Mouse (Mus musculus) liver, adult (tissue): ENCODE data around the gene Npnt.

ENCODE experiments used
- GATA4 ChIP-seq: IDR thresholded peaks from 2 replicates; pipeline ENCODE4 v1.6.1; 2014; ENCODE audit warnings: mild to moderate bottlenecking, low read length; ENCODE audit not compliant: insufficient replicate concordance

Npnt gene

GRCm38 (mm10) chr3:132949791-132950528 is at the start of gene Npnt:
Gene Npnt (minus strand): TSS chr3:132950291.
- no peak for TF ChIP-seq GATA4

DNA sequence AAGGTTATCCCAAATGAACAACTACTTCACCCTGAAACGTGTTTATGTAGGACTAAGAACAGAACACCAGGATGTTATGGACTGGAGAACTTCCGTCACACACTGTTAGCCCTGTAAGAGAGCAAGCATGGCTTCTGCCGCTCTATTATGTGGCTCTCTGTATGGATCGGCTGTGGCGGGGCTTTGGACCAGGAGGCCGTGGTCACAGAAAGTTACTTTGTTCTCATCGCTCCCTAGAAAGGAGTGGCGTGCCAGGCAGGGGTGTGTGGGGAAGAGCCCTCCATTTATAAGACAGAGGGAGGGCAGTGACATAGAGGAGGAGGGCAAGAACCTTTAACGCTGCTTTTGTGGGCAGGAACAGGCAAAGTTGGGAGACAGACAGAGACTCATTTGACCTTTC is 46.2 kb upstream of the Npnt start:
- no peak for TF ChIP-seq GATA4

GRCm38 (mm10) chr3:132995904-132996267 is 45.8 kb upstream of the Npnt start:
- no peak for TF ChIP-seq GATA4

DNA sequence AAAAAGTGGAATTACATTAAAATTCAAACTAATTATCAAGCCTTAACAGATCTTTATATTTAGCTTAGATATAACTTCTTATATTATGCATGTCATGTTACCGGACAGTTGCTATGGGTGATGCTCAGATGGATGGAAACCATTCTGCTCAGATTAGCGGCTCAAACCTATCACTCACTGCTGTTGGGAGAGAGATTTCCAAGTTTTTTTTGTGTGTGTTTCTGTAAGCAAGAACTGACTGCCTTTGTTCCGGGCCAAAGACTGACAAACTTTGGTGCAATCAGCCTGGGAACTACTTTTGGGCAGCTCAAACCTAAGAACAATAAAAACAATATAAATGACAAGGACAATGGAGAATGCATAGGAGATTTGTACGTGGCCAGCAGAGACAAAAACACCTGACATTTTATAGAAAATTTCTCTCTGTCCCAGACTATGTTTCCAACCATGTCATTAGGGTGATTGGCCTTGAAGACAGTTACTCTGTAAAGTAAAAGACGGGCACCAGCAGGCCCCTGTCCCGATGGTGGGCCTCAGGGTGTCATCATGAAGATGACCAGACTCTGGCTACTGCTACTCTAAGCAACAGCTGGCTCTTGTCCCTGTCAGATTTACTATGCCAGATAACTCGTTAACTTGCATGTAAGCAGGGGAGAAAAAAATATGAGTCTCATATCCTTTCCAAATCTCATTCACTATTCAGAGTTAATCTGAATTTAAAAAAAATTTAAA is 45.2 kb upstream of the Npnt start:
- no peak for TF ChIP-seq GATA4

DNA sequence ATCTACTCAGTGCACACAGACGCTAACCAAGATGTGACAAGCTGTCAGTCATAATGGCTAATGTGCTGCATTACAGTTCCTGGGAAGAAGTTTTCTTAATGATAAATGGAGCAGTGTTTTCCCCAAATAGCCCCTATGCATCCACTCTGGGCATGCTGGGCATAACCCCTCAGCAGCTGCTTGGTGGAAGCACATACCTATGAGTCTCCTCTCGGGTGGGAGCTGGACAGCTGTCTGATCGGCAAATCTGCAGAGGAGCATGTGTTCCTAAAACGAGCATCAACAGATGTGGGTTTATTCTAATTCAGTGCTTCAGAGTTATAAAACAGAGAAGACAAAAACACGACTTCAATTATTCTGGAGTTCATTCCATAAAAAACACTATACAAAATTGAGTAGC is 36.1 kb upstream of the Npnt start:
- TF ChIP-seq GATA4: no peak

DNA sequence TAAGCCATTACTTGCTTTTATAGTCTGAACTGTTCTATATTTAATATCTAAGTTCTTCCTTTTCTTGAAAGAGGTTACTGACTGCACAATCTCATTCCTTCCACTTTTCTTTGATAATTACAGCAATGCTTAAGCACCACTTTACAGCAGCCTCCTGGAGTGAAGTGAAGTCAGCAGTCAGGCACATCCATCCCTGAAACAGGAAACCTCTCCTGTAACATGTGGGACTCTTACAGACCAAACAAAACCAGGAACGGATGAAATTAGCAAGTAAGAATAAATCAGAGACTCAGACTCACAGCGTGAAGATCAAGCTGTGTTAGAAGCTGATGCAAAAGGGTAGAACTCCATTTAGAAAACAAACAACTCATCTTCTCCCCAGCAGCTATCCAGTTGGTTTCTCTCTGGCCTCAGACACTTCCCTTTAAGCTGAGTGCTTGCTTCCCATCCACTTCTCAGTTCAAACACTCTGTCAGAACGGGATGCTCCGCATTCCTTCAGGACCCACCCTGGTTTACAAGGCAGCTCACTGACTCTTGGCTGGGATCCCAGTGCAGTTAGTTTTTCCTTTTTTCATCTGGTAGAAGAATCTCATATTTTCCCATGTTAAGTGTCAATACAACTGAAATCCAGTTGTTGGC is 33.9 kb upstream of the Npnt start:
- no peak for TF ChIP-seq GATA4

- no peak for TF ChIP-seq GATA4
These were observed 31.9 kb upstream of the Npnt start for GRCm38 (mm10) chr3:132981968-132982367.

GRCm38 (mm10) chr3:132979781-132980461 is 29.8 kb upstream of the Npnt start:
- TF ChIP-seq GATA4: no peak

DNA sequence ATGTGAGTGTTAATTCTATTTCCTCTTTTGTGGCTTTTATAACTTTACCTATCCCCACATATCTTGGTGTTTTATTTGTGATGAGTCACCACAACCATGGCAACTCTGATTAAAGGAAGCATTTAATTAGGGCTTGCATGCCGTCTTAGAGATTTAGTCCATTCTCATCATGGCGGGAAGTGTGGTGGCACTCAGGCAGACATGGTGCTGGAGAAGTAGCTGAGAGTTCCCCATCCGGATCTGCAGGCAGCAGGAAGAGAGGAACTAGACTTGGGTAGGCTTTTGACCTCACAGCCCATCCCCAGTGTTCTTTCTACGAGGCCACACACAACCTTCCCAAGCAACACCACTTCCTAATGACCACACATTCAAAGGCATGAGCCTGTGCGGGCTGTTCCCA is 16.2 kb upstream of the Npnt start:
- no peak for TF ChIP-seq GATA4

- no peak for TF ChIP-seq GATA4
These were observed 14.8 kb upstream of the Npnt start for GRCm38 (mm10) chr3:132964715-132965507.

GRCm38 (mm10) chr3:132962631-132963361 is 12.7 kb upstream of the Npnt start:
- no peak for TF ChIP-seq GATA4

- TF ChIP-seq GATA4: no peak
These were observed 414 bp upstream of the Npnt start for GRCm38 (mm10) chr3:132950529-132950880.

DNA sequence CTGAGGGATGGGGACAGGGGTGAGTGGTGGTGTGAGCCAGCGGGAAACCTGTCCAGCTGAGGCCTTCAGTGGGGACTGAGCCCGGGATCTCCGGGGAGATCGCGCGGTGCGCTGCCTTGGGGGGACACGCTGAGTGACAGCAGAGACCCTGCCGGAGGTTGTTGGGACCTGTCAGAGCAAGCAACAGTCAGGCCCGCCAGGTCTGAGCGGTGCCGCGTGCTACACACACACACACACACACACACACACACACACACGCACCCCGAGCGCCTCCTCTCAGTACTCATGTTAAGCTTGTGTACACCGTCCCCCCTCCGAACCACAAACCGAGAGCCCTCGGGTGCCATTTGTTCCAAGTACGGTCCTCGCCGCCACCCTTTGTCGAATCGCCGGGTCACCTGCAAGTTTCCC is 706 bp downstream of the Npnt start:
- TF ChIP-seq GATA4: no peak

DNA sequence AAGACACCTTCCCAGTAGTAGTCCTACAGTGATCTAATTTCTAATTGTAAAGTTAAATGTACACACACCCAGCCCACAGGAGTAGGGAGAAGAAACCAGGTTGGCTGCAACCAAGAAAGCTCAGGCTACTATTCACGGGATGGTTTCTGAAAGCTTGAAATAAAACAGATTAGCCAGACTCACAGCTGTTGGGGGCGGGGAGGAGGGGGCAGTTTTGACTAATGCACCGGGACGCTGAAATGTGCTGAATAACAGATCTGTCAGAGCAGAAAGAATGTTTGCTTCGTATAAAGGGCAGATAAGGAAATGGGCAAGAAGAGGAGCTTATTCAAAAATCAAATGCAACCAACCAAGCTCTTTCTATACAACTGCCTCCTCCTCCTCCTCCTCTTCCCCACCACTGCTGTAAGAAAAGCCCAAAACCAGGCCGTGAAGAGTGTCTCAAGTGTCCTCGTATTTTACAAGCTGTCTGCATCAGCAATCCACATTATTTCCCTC is 1.7 kb downstream of the Npnt start:
- TF ChIP-seq GATA4: no peak

GRCm38 (mm10) chr3:132946086-132946485 is 4.0 kb downstream of the Npnt start:
- TF ChIP-seq GATA4: no peak

DNA sequence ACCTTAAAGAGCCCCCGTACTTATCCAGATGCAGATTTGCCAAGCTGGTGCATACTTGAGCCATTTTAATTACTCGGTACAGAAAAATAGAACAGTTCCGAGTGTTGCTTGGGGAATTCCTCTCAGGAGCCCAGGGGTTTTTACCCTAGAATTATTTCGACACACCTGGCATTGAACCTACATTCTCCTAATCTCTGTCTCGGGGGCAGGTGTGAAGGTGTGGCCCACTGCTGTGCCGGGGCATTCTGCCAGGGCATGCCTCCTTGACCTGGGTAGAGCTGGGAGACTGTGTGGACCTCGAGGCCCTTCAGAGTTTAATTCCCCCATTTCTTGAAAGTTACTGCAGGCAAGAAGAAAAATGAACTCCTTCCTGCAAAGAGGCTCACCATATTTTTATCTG is 4.4 kb downstream of the Npnt start:
- no peak for TF ChIP-seq GATA4
